Mouse (Mus musculus) kidney, adult 11 months (tissue): Measurements from ENCODE around the gene Tanc1.
A peak's percentile ranks its signal among the peaks of the same experiment; 100 is the strongest.
"Not testable (repeated sequence)": the region's sequence is repeated elsewhere in the genome, so short reads cannot be mapped to it uniquely, and the experiment has no call there.

Experiments used
- DNase-seq: peaks from one replicate; pipeline ENCODE4 v3.0.0; 2022

The Tanc1 gene

GRCm38 (mm10) chr2:59841189-59841939, 229.5 kb downstream of the Tanc1 start:
- DNase-seq, result peak; percentile 70

GRCm38 (mm10) chr2:59841944-59842343, 230.1 kb downstream of the Tanc1 start:
- no peak for DNase-seq

- no peak for DNase-seq
Measured at GRCm38 (mm10) chr2:59842556-59843008, 230.7 kb downstream of the Tanc1 start.

- DNase-seq, result no peak
Measured at GRCm38 (mm10) chr2:59843156-59843555, 231.3 kb downstream of the Tanc1 start.

GRCm38 (mm10) chr2:59843848-59844247, 232.0 kb downstream of the Tanc1 start:
- DNase-seq, result no peak

GRCm38 (mm10) chr2:59851885-59852284, 240.0 kb downstream of the Tanc1 start:
- DNase-seq, result not testable (repeated sequence)

- no peak for DNase-seq
Measured at GRCm38 (mm10) chr2:59852916-59853315, 241.1 kb downstream of the Tanc1 start.

GRCm38 (mm10) chr2:59853543-59853942, 241.7 kb downstream of the Tanc1 start:
- no peak for DNase-seq

- DNase-seq, result no peak
Measured at GRCm38 (mm10) chr2:59854363-59854762, 242.5 kb downstream of the Tanc1 start.

GRCm38 (mm10) chr2:59862618-59863017, 250.8 kb downstream of the Tanc1 start:
- DNase-seq, result no peak

- no peak for DNase-seq
Measured at GRCm38 (mm10) chr2:59870526-59870925, 258.7 kb downstream of the Tanc1 start.

- DNase-seq, result no peak
Measured at GRCm38 (mm10) chr2:59876482-59876881, 264.6 kb downstream of the Tanc1 start.

- no peak for DNase-seq
Measured at GRCm38 (mm10) chr2:59877335-59877734, 265.5 kb downstream of the Tanc1 start.

- peak; percentile 11 for DNase-seq
Measured at GRCm38 (mm10) chr2:59878221-59878620, 266.4 kb downstream of the Tanc1 start.

- no peak for DNase-seq
Measured at GRCm38 (mm10) chr2:59881404-59881803, 269.6 kb downstream of the Tanc1 start.

- peak; percentile 94 for DNase-seq
Measured at GRCm38 (mm10) chr2:59881831-59882741, 270.2 kb downstream of the Tanc1 start, which contains the start of gene Wdsub1. Gene Wdsub1 (minus strand): TSS chr2:59882591.

- no peak for DNase-seq
Measured at GRCm38 (mm10) chr2:59882742-59883281, 271.0 kb downstream of the Tanc1 start.

GRCm38 (mm10) chr2:59889699-59890098, 277.9 kb downstream of the Tanc1 start:
- no peak for DNase-seq
